25 mouse cellular contexts compared by ENCODE assay signal in the genomic region with DNA sequence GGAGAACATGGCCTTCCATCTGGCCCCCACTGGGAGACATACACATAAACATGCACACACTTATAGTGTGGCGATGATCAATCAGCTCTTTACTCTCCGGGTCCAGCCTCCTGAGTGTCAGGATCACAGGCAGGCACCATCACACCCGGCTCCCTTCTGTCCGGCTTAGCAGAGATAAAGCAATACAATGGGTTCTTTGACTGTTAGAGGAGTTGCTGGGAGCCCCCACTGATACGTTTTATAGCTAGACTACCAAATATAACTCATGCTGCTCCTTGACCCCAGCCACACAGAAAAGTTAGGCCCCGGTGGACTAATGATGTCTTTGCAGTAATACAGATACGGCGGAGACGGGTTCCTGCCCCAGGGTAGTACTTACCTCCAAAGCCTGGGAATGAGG. TPM values are rescaled to one million over a fixed set of nuclear protein-coding genes. Genes with fewer than 3 reads are reported as not detected.
DNase-seq lines count a peak whose midpoint lies in the region; ATAC-seq lines count a peak whose summit lies in the region.
"Had no signal": no experiment of that assay in that cellular context is flagged by ENCODE, and none has a peak within 500 bp of the region (broad histone marks: within the 10 kb centered on the region; RNA-seq: fewer than 3 reads in every experiment).

No protein-coding gene starts in this region.

- H3K27ac ChIP-seq in heart, embryonic 10.5 days: peak overlapping the region; percentile 10; the same call in 1 of the 2 replicates
- peak overlapping the region; percentile 29; the same call in 1 of the 2 replicates for H3K27ac ChIP-seq in neural tube, embryonic 11.5 days (ENCODE audit: low read depth, low read length)
- no peak overlapping the region for H3K27ac ChIP-seq in neural tube, embryonic 15.5 days (replicated peaks)
- H3K27ac ChIP-seq in intestine, embryonic 16.5 days (ENCODE audit: low read length): peak overlapping the region; percentile 40; the same call in 1 of the 2 replicates
- H3K27ac ChIP-seq in kidney, embryonic 16.5 days (ENCODE audit: low read length): no peak overlapping the region
- H3K27ac ChIP-seq: embryonic facial prominence, embryonic 10.5 days; embryonic facial prominence, embryonic 13.5 days; forebrain, embryonic 12.5 days; forebrain, embryonic 15.5 days; hindbrain, embryonic 10.5 days; hindbrain, embryonic 13.5 days had no signal

- no peaks in the 10 kb centered on the region for H3K9me3 ChIP-seq in heart, embryonic 10.5 days
- no peaks in the 10 kb centered on the region for H3K9me3 ChIP-seq in neural tube, embryonic 11.5 days (ENCODE audit: control insufficient read depth, low read length)
- H3K9me3 ChIP-seq in neural tube, embryonic 15.5 days (replicated peaks): no peaks in the 10 kb centered on the region
- no peaks in the 10 kb centered on the region for H3K9me3 ChIP-seq in intestine, embryonic 16.5 days (ENCODE audit: control insufficient read depth, low read length)
- H3K9me3 ChIP-seq in kidney, embryonic 16.5 days (ENCODE audit: low read length): no peaks in the 10 kb centered on the region
- H3K9me3 ChIP-seq: embryonic facial prominence, embryonic 10.5 days; embryonic facial prominence, embryonic 13.5 days; forebrain, embryonic 12.5 days; forebrain, embryonic 15.5 days; hindbrain, embryonic 10.5 days; hindbrain, embryonic 13.5 days had no signal

- no peak for DNase-seq in heart, embryonic 10.5 days (ENCODE audit: low spot score)
- DNase-seq in heart, adult 8-10 months (ENCODE audit: low spot score): no peak
- DNase-seq in neural tube, embryonic 11.5 days (ENCODE audit: low spot score): no peak
- DNase-seq: adrenal gland, adult 8-10 months; adrenal gland, postnatal 25 days; cerebellum, adult 11-12 months; cerebellum, adult 8-10 months; cerebellum, postnatal 10 days; cerebellum, postnatal 36 days; embryo, embryonic 11 days; gastrocnemius, postnatal 25 days; heart, adult 18-20 months had no signal

- H3K36me3 ChIP-seq in heart, embryonic 10.5 days: peaks cover 89% of the 10 kb centered on the region
- H3K36me3 ChIP-seq in neural tube, embryonic 11.5 days (ENCODE audit: control insufficient read depth, insufficient read depth, low read length): peaks cover 17% of the 10 kb centered on the region
- H3K36me3 ChIP-seq in neural tube, embryonic 15.5 days: peaks cover 72% of the 10 kb centered on the region
- peaks cover 14% of the 10 kb centered on the region for H3K36me3 ChIP-seq in intestine, embryonic 16.5 days (ENCODE audit: control insufficient read depth, insufficient read depth, low read length)
- peaks cover 37% of the 10 kb centered on the region for H3K36me3 ChIP-seq in kidney, embryonic 16.5 days (ENCODE audit: insufficient read depth, low read length)

- ATAC-seq in neural tube, embryonic 11.5 days (ENCODE audit: insufficient read depth, low FRiP score, low TSS enrichment): no peak
- ATAC-seq in neural tube, embryonic 15.5 days (ENCODE audit: low FRiP score): no peak
- ATAC-seq in intestine, embryonic 16.5 days: peak; percentile 52
- ATAC-seq in kidney, embryonic 16.5 days (ENCODE audit: low FRiP score, low TSS enrichment): no peak
- ATAC-seq: activated CD4-positive, CD25-positive, alpha-beta regulatory T cell, adult 4 months; forebrain, embryonic 15.5 days; hindbrain, embryonic 16.5 days had no signal

- 69% methylated on average over 9 of the region's 9 CpGs for WGBS in heart, embryonic 10.5 days
- WGBS in neural tube, embryonic 11.5 days: 64% methylated on average over 9 of the region's 9 CpGs
- 62% methylated on average over 9 of the region's 9 CpGs for WGBS in neural tube, embryonic 15.5 days
- 53% methylated on average over 9 of the region's 9 CpGs for WGBS in intestine, embryonic 16.5 days
- WGBS in kidney, embryonic 16.5 days: 79% methylated on average over 9 of the region's 9 CpGs

- no peaks in the 10 kb centered on the region for H3K27me3 ChIP-seq in heart, embryonic 10.5 days (ENCODE audit: insufficient read depth, poor library complexity, severe bottlenecking)
- no peaks in the 10 kb centered on the region for H3K27me3 ChIP-seq in neural tube, embryonic 11.5 days (ENCODE audit: control insufficient read depth, insufficient read depth, low read length)
- H3K27me3 ChIP-seq in neural tube, embryonic 15.5 days (replicated peaks): no peaks in the 10 kb centered on the region
- no peaks in the 10 kb centered on the region for H3K27me3 ChIP-seq in intestine, embryonic 16.5 days (replicated peaks; ENCODE audit: control insufficient read depth, insufficient read depth, low read length)
- no peaks in the 10 kb centered on the region for H3K27me3 ChIP-seq in kidney, embryonic 16.5 days (ENCODE audit: insufficient read depth, low read length)
- H3K27me3 ChIP-seq: embryonic facial prominence, embryonic 13.5 days; forebrain, embryonic 12.5 days; forebrain, embryonic 15.5 days; hindbrain, embryonic 13.5 days had no signal

- H3K4me3 ChIP-seq in heart, embryonic 10.5 days: no peak overlapping the region
- no peak overlapping the region for H3K4me3 ChIP-seq in neural tube, embryonic 11.5 days (ENCODE audit: low read depth, low read length)
- no peak overlapping the region for H3K4me3 ChIP-seq in neural tube, embryonic 15.5 days (replicated peaks)
- no peak overlapping the region for H3K4me3 ChIP-seq in intestine, embryonic 16.5 days (ENCODE audit: low read length)
- H3K4me3 ChIP-seq in kidney, embryonic 16.5 days (ENCODE audit: low read length): no peak overlapping the region
- H3K4me3 ChIP-seq: embryonic facial prominence, embryonic 10.5 days; embryonic facial prominence, embryonic 13.5 days; erythroblast, embryonic 14.5 days; forebrain, embryonic 12.5 days; forebrain, embryonic 15.5 days; hindbrain, embryonic 10.5 days; hindbrain, embryonic 13.5 days had no signal

- H3K4me1 ChIP-seq in heart, embryonic 10.5 days: no peaks in the 10 kb centered on the region
- H3K4me1 ChIP-seq in neural tube, embryonic 11.5 days (ENCODE audit: control insufficient read depth, insufficient read depth, low read length): no peaks in the 10 kb centered on the region
- no peaks in the 10 kb centered on the region for H3K4me1 ChIP-seq in neural tube, embryonic 15.5 days
- peaks cover 9% of the 10 kb centered on the region; the same call in 1 of the 2 replicates for H3K4me1 ChIP-seq in intestine, embryonic 16.5 days (ENCODE audit: control insufficient read depth, insufficient read depth, low read length)
- H3K4me1 ChIP-seq in kidney, embryonic 16.5 days (ENCODE audit: insufficient read depth, low read length): no peaks in the 10 kb centered on the region
- H3K4me1 ChIP-seq: embryonic facial prominence, embryonic 10.5 days; embryonic facial prominence, embryonic 13.5 days; forebrain, embryonic 12.5 days; forebrain, embryonic 15.5 days; hindbrain, embryonic 13.5 days had no signal

- H3K4me2 ChIP-seq in neural tube, embryonic 11.5 days (ENCODE audit: low read depth): no peak overlapping the region
- no peak overlapping the region for H3K4me2 ChIP-seq in neural tube, embryonic 15.5 days
- no peak overlapping the region for H3K4me2 ChIP-seq in intestine, embryonic 16.5 days (ENCODE audit: low read depth, low read length)
- no peak overlapping the region for H3K4me2 ChIP-seq in kidney, embryonic 16.5 days (replicated peaks; ENCODE audit: low read depth, low read length)
- H3K4me2 ChIP-seq: embryonic facial prominence, embryonic 13.5 days; forebrain, embryonic 12.5 days; forebrain, embryonic 15.5 days; hindbrain, embryonic 13.5 days had no signal

- no peak overlapping the region for H3K9ac ChIP-seq in neural tube, embryonic 11.5 days (ENCODE audit: low read length)
- no peak overlapping the region for H3K9ac ChIP-seq in neural tube, embryonic 15.5 days (replicated peaks)
- no peak overlapping the region for H3K9ac ChIP-seq in intestine, embryonic 16.5 days (ENCODE audit: low read depth, low read length)
- no peak overlapping the region for H3K9ac ChIP-seq in kidney, embryonic 16.5 days (replicated peaks; ENCODE audit: low read length)
- H3K9ac ChIP-seq: forebrain, embryonic 12.5 days; forebrain, embryonic 15.5 days; hindbrain, embryonic 13.5 days had no signal

RNA-seq across cellular contexts. Expression of a gene that starts 17.5 kb away (rescaled TPM):
- polyA plus RNA-seq in heart, embryonic 10.5 days (2016; fragmentation: Nextera tagmentation; extraction: Ambion mirVana): 0.60 and 0.74 TPM in 2 replicates
- under 1 TPM; 0.30 to 0.94 (median 0.56) TPM for total RNA-seq in heart, adult 8-10 months (2022)
- 0.12 and 0.24 TPM in 2 replicates for polyA plus RNA-seq in neural tube, embryonic 11.5 days (2014; fragmentation: Nextera tagmentation; extraction: Ambion mirVana)
- polyA plus RNA-seq in neural tube, embryonic 15.5 days (2015; fragmentation: Nextera tagmentation; extraction: Ambion mirVana): 0.12 and 0.37 TPM in 2 replicates
- polyA plus RNA-seq in intestine, embryonic 16.5 days (2015; fragmentation: Nextera tagmentation; extraction: Ambion mirVana): 0.23 and 0.27 TPM in 2 replicates
- polyA plus RNA-seq in kidney, embryonic 16.5 days (2015; fragmentation: Nextera tagmentation; extraction: Ambion mirVana): 0.94 and 1.4 TPM in 2 replicates
- polyA plus RNA-seq: activated CD4-positive, CD25-positive, alpha-beta regulatory T cell, adult 4 months; brain, embryonic 14.5 days; erythroblast, embryonic 14.5 days; forebrain, embryonic 12.5 days had no signal

RNA-seq across cellular contexts. Expression of a gene that starts 21.5 kb away (rescaled TPM):
- polyA plus RNA-seq in heart, embryonic 10.5 days (2016; fragmentation: Nextera tagmentation; extraction: Ambion mirVana): 31.9 and 34.0 TPM in 2 replicates
- total RNA-seq in heart, adult 8-10 months (2022): 10 to 100 TPM; 13.1 to 23.0 (median 15.4) TPM
- 13.6 and 14.6 TPM in 2 replicates for polyA plus RNA-seq in neural tube, embryonic 11.5 days (2014; fragmentation: Nextera tagmentation; extraction: Ambion mirVana)
- polyA plus RNA-seq in neural tube, embryonic 15.5 days (2015; fragmentation: Nextera tagmentation; extraction: Ambion mirVana): 20.5 and 21.6 TPM in 2 replicates
- 18.6 and 19.8 TPM in 2 replicates for polyA plus RNA-seq in intestine, embryonic 16.5 days (2015; fragmentation: Nextera tagmentation; extraction: Ambion mirVana)
- polyA plus RNA-seq in kidney, embryonic 16.5 days (2015; fragmentation: Nextera tagmentation; extraction: Ambion mirVana): 17.2 and 21.1 TPM in 2 replicates

RNA-seq across cellular contexts. Expression of a gene that starts 21.9 kb away (rescaled TPM):
- 4.8 and 6.4 TPM in 2 replicates for polyA plus RNA-seq in heart, embryonic 10.5 days (2016; fragmentation: Nextera tagmentation; extraction: Ambion mirVana)
- 1 to 10 TPM; 1.6 to 4.0 (median 2.8) TPM for total RNA-seq in heart, adult 8-10 months (2022)
- 5.6 and 6.0 TPM in 2 replicates for polyA plus RNA-seq in neural tube, embryonic 11.5 days (2014; fragmentation: Nextera tagmentation; extraction: Ambion mirVana)
- polyA plus RNA-seq in neural tube, embryonic 15.5 days (2015; fragmentation: Nextera tagmentation; extraction: Ambion mirVana): 5.4 TPM in 2 replicates
- polyA plus RNA-seq in intestine, embryonic 16.5 days (2015; fragmentation: Nextera tagmentation; extraction: Ambion mirVana): 6.4 and 8.1 TPM in 2 replicates
- 11.7 and 13.3 TPM in 2 replicates for polyA plus RNA-seq in kidney, embryonic 16.5 days (2015; fragmentation: Nextera tagmentation; extraction: Ambion mirVana)

RNA-seq across cellular contexts. Expression of a gene that starts 34.1 kb away (rescaled TPM):
- 7.7 and 9.8 TPM in 2 replicates for polyA plus RNA-seq in heart, embryonic 10.5 days (2016; fragmentation: Nextera tagmentation; extraction: Ambion mirVana)
- total RNA-seq in heart, adult 8-10 months (2022): 1 to 10 TPM; 2.3 to 4.2 (median 2.7) TPM
- polyA plus RNA-seq in neural tube, embryonic 11.5 days (2014; fragmentation: Nextera tagmentation; extraction: Ambion mirVana): 6.7 and 8.2 TPM in 2 replicates
- polyA plus RNA-seq in neural tube, embryonic 15.5 days (2015; fragmentation: Nextera tagmentation; extraction: Ambion mirVana): 7.9 and 9.0 TPM in 2 replicates
- 10.8 and 12.2 TPM in 2 replicates for polyA plus RNA-seq in intestine, embryonic 16.5 days (2015; fragmentation: Nextera tagmentation; extraction: Ambion mirVana)
- 18.4 and 20.9 TPM in 2 replicates for polyA plus RNA-seq in kidney, embryonic 16.5 days (2015; fragmentation: Nextera tagmentation; extraction: Ambion mirVana)

RNA-seq across cellular contexts. Expression of a gene that starts 34.1 kb away (rescaled TPM):
- 23.3 and 23.7 TPM in 2 replicates for polyA plus RNA-seq in heart, embryonic 10.5 days (2016; fragmentation: Nextera tagmentation; extraction: Ambion mirVana)
- 10 to 100 TPM; 13.1 to 17.8 (median 17.1) TPM for total RNA-seq in heart, adult 8-10 months (2022)
- 31.6 and 39.0 TPM in 2 replicates for polyA plus RNA-seq in neural tube, embryonic 11.5 days (2014; fragmentation: Nextera tagmentation; extraction: Ambion mirVana)
- 16.0 and 27.4 TPM in 2 replicates for polyA plus RNA-seq in neural tube, embryonic 15.5 days (2015; fragmentation: Nextera tagmentation; extraction: Ambion mirVana)
- polyA plus RNA-seq in intestine, embryonic 16.5 days (2015; fragmentation: Nextera tagmentation; extraction: Ambion mirVana): 34.5 and 37.8 TPM in 2 replicates
- 39.5 and 51.8 TPM in 2 replicates for polyA plus RNA-seq in kidney, embryonic 16.5 days (2015; fragmentation: Nextera tagmentation; extraction: Ambion mirVana)

Comparison
In these comparisons a context has a peak if more than half of its experiments do, and no peak if none do; other contexts are left out.
1. H3K27ac ChIP-seq: peak in heart, embryonic 10.5 days (single experiment), neural tube, embryonic 11.5 days (single experiment) and intestine, embryonic 16.5 days (single experiment); none in neural tube, embryonic 15.5 days (single experiment) and kidney, embryonic 16.5 days (single experiment).